Mouse (Mus musculus) neural tube, embryonic 13.5 days (tissue): Measurements from ENCODE around the gene Slc16a11. TPM values are rescaled to one million over a fixed set of nuclear protein-coding genes. Genes with fewer than 3 reads are reported as not detected.

Experiments
- ATAC-seq: fragments of 200-750 bp; cut with Nextera tagmentation; 2 replicates; pipeline ENCODE4 v1.8.0; 2017; ENCODE audit warnings: low read depth, mild to moderate bottlenecking, moderate TSS enrichment, moderate library complexity
- H3K27ac ChIP-seq: fragments of 300-500 bp; sonication (generic); replicated peaks from 2 replicates; pipeline ENCODE4 v1.5.1; 2015; ENCODE audit warnings: moderate library complexity, mild to moderate bottlenecking, inconsistent platforms
- H3K27me3 ChIP-seq: fragments of 300-500 bp; sonication (generic); 2 replicates; pipeline ENCODE4 v1.6.1; 2015; ENCODE audit warnings: mild to moderate bottlenecking, inconsistent platforms
- H3K36me3 ChIP-seq: fragments of 300-500 bp; sonication (generic); 2 replicates; pipeline ENCODE4 v1.6.1; 2015; ENCODE audit warnings: mild to moderate bottlenecking, inconsistent platforms
- H3K4me1 ChIP-seq: fragments of 300-500 bp; sonication (generic); replicated peaks from 2 replicates; pipeline ENCODE4 v1.6.1; 2015; ENCODE audit warnings: inconsistent platforms
- H3K4me2 ChIP-seq: fragments of 300-500 bp; sonication (generic); 2 replicates; pipeline ENCODE4 v1.6.1; 2015; ENCODE audit warnings: inconsistent platforms, mild to moderate bottlenecking, moderate library complexity
- H3K4me3 ChIP-seq: fragments of 300-500 bp; sonication (generic); 2 replicates; pipeline ENCODE4 v1.5.1; 2015; ENCODE audit warnings: mild to moderate bottlenecking, inconsistent platforms
- H3K9ac ChIP-seq: fragments of 300-500 bp; sonication (generic); 2 replicates; pipeline ENCODE4 v1.6.1; 2015; ENCODE audit warnings: moderate library complexity, mild to moderate bottlenecking, inconsistent platforms
- H3K9me3 ChIP-seq: fragments of 300-500 bp; sonication (generic); 2 replicates; pipeline ENCODE4 v1.6.1; 2016; ENCODE audit warnings: inconsistent platforms
- WGBS: fragments of 180-500 bp; shearing (Covaris S2); methylation state at CpG from one replicate; pipeline ENCODE4 v1.1.7; 2015; 5-methylcytosine and 5-hydroxymethylcytosine counted together
- polyA plus RNA-seq: library from polyadenylated mRNA; unstranded; fragments of >200 nt; fragmentation: Nextera tagmentation; extraction: Ambion mirVana; gene quantifications from 2 replicates; pipeline ENCODE4 v1.2.1, GENCODE M21; 2015

The Slc16a11 gene
- polyA plus RNA-seq, 1 experiment from 2014 or later: 3.4 TPM

DNA sequence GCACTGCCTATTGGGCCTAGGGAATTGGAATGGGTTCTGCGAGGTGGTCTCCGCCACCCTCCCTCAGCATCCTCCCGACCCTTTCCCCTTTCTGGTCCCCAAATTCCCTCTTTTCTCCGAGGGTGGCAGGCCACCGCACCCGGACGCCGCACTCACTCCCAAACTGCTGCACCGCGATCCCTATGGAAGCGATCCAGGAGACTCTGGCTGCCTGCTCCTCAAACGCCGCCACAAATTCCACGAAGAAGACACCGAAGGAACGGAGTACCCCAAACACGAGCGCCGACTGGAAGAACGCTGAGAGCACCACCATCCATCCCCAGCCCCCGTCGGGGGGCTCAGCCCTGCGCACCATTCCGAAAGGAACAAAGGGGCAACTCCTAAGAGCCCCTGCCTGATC lies 7.8 kb downstream of the Slc16a11 start:
- peak overlapping the region; percentile 93 for H3K27ac ChIP-seq
- H3K9ac ChIP-seq: peak overlapping the region; percentile 83
- H3K36me3 ChIP-seq: peaks cover 22% of the 10 kb centered on the region
- H3K27me3 ChIP-seq: peaks cover 51% of the 10 kb centered on the region
- 1% methylated on average over 24 of the region's 24 CpGs for WGBS
- peak overlapping the region; percentile 53 for H3K4me3 ChIP-seq
- peak overlapping the region; percentile 88 for H3K4me2 ChIP-seq
- H3K4me1 ChIP-seq: peaks cover 41% of the 10 kb centered on the region
- no peak for ATAC-seq
- H3K9me3 ChIP-seq: no peaks in the 10 kb centered on the region

GRCm38 (mm10) chr11:70220731-70221602 lies 8.4 kb downstream of the Slc16a11 start, which contains the start of gene Slc16a13:
Slc16a13 (minus strand) TSS chr11:70221064.
- Histone ChIP-seq H3K4me3 (peak within 1 kb of the TSS; percentile 53), H3K9me3 (no peaks in the 10 kb centered on the region), H3K27me3 (peaks cover 51% of the 10 kb centered on the region), H3K9ac (peak within 1 kb of the TSS; percentile 83), H3K36me3 (peaks cover 22% of the 10 kb centered on the region), H3K4me2 (peak within 1 kb of the TSS; percentile 88), H3K4me1 (peaks cover 42% of the 10 kb centered on the region), H3K27ac (peak within 1 kb of the TSS; percentile 93)
- peak; percentile 94 for ATAC-seq
- 0% methylated on average over 28 of the region's 28 CpGs for WGBS

GRCm38 (mm10) chr11:70221603-70222500 lies 9.3 kb downstream of the Slc16a11 start:
- 10% methylated on average over 14 of the region's 14 CpGs for WGBS
- H3K9me3 ChIP-seq: no peaks in the 10 kb centered on the region
- ATAC-seq: no peak
- peak overlapping the region; percentile 88 for H3K4me2 ChIP-seq
- H3K4me1 ChIP-seq: peaks cover 51% of the 10 kb centered on the region
- peaks cover 51% of the 10 kb centered on the region for H3K27me3 ChIP-seq
- peak overlapping the region; percentile 53 for H3K4me3 ChIP-seq
- H3K36me3 ChIP-seq: peaks cover 17% of the 10 kb centered on the region
- peak overlapping the region; percentile 83 for H3K9ac ChIP-seq
- peak overlapping the region; percentile 93 for H3K27ac ChIP-seq

DNA sequence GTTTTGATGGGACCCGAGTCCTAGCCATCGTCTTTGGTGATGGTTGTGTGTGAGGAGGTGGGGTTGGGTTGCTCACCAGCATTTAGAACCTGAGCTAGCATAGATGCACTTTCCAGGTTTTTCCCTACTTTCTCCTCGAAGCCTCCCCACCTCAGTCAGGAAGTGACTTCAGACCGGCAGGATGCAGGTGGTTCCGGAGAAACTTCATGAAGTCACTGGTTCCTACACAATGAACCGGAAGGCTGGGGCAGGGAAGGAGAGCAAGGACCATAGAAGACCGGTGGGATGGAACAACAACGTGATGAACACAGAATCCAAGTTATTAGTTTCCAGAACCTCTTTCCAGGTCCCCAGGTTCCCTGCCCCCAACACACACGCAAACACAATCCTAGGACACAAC lies 11.2 kb downstream of the Slc16a11 start:
- Histone ChIP-seq H3K4me2 (no peak overlapping the region), H3K4me1 (peaks cover 48% of the 10 kb centered on the region), H3K9me3 (no peaks in the 10 kb centered on the region), H3K27me3 (peaks cover 54% of the 10 kb centered on the region), H3K4me3 (no peak overlapping the region), H3K9ac (no peak overlapping the region), H3K36me3 (no peaks in the 10 kb centered on the region), H3K27ac (peak overlapping the region; percentile 34; the same call in 1 of the 2 replicates)
- 91% methylated on average over 9 of the region's 9 CpGs for WGBS
- no peak for ATAC-seq

DNA sequence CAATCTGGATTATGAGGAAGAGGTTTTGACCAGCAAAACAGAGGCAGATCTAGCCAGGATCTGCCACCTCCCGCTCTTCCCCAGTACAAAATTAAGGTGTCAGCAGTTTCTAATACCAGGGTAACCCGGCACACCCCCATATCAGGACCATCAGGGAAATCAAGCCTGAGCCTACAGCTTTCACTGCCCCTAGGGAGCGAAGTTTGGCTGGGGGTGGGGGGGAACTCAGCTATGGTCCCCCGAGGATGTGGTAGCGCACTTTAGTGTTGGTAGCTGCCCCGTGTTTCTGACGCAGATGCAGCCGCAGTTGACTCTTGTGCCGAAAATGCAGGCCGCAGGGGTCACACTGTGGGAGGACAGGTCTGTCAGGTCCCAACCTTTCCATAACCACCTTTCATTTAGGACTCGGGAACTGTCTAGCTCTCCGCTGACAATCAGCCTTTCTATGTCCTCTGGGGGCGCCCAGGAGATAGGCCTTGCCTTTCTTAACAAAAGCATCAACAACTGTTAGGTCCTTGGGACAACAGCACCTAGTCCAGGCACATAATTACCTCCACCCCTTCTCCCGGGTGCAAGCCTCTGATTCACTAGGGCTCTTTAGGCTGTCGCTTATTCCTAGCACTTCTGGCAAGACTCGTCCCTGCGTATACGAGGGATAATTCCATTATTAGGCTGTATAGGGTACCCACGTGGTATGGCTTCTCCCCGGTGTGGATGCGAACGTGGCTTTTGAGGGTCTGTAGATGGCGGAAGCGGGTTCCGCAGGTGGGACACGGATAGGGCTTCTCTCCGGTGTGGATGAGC lies 13.4 kb downstream of the Slc16a11 start:
- peaks cover 76% of the 10 kb centered on the region for H3K27me3 ChIP-seq
- H3K9ac ChIP-seq: peak overlapping the region; percentile 52
- 19% methylated on average over 27 of the region's 27 CpGs for WGBS
- peak overlapping the region; percentile 50 for H3K4me2 ChIP-seq
- no peaks in the 10 kb centered on the region for H3K36me3 ChIP-seq
- ATAC-seq: no peak
- H3K4me1 ChIP-seq: peaks cover 49% of the 10 kb centered on the region
- H3K9me3 ChIP-seq: no peaks in the 10 kb centered on the region
- peak overlapping the region; percentile 25 for H3K4me3 ChIP-seq
- 0 out of 2 replicates have a peak overlapping the region, but pooled peaks have one; percentile 9 for H3K27ac ChIP-seq

GRCm38 (mm10) chr11:70226602-70226890 lies 14.0 kb downstream of the Slc16a11 start:
- peaks cover 46% of the 10 kb centered on the region for H3K4me1 ChIP-seq
- ATAC-seq: no peak
- H3K36me3 ChIP-seq: no peaks in the 10 kb centered on the region
- peaks cover 80% of the 10 kb centered on the region for H3K27me3 ChIP-seq
- H3K9me3 ChIP-seq: no peaks in the 10 kb centered on the region
- H3K9ac ChIP-seq: peak overlapping the region; percentile 52
- H3K27ac ChIP-seq: 0 out of 2 replicates have a peak overlapping the region, but pooled peaks have one; percentile 9
- H3K4me3 ChIP-seq: peak overlapping the region; percentile 25
- 7% methylated on average over 18 of the region's 18 CpGs for WGBS
- peak overlapping the region; percentile 50 for H3K4me2 ChIP-seq

DNA sequence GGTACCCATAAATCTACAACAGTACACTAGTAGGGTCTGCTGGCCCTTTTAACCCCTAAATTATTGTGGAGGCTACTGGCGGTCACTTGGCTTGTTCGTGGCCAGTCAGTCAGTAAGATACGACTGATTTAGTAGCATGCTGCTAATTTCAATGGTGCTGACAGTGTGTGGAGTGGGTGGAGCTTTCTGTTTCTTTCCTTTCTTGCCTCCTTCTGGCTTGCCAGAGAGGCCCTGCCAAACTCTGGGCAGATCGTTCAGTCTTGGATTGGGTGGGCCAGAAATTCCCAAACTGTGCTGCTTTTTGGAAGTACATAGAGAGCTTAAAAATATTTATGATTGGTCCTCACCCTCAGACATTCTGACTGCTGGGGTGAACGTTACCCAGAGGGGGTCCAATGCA lies 14.6 kb downstream of the Slc16a11 start:
- Histone ChIP-seq H3K36me3 (no peaks in the 10 kb centered on the region), H3K4me3 (peak overlapping the region; percentile 25), H3K9ac (peak overlapping the region; percentile 52), H3K9me3 (no peaks in the 10 kb centered on the region), H3K27me3 (peaks cover 83% of the 10 kb centered on the region), H3K4me1 (peaks cover 40% of the 10 kb centered on the region), H3K27ac (no peak overlapping the region), H3K4me2 (peak overlapping the region; percentile 50)
- 24% methylated on average over 5 of the region's 5 CpGs for WGBS
- ATAC-seq: no peak

- Histone ChIP-seq H3K4me1 (peaks cover 40% of the 10 kb centered on the region), H3K27ac (no peak overlapping the region), H3K4me2 (peak overlapping the region; percentile 50), H3K27me3 (peaks cover 83% of the 10 kb centered on the region), H3K4me3 (peak overlapping the region; percentile 30; the same call in 1 of the 2 replicates), H3K36me3 (no peaks in the 10 kb centered on the region), H3K9ac (peak overlapping the region; percentile 31; the same call in 1 of the 2 replicates), H3K9me3 (no peaks in the 10 kb centered on the region)
- no peak for ATAC-seq
- 90% methylated on average over 4 of the region's 4 CpGs for WGBS
Observed at GRCm38 (mm10) chr11:70227661-70228245, 15.2 kb downstream of the Slc16a11 start.

- Histone ChIP-seq H3K36me3 (no peaks in the 10 kb centered on the region), H3K27me3 (peaks cover 78% of the 10 kb centered on the region), H3K4me3 (peak overlapping the region; percentile 30), H3K4me2 (peak overlapping the region; percentile 50), H3K27ac (peak overlapping the region; percentile 33), H3K4me1 (peaks cover 45% of the 10 kb centered on the region), H3K9me3 (no peaks in the 10 kb centered on the region), H3K9ac (peak overlapping the region; percentile 35; the same call in 1 of the 2 replicates)
- under 1% methylated on average over 19 of the region's 19 CpGs for WGBS
- peak; percentile 46; the same call in 1 of the 2 replicates for ATAC-seq
Observed at GRCm38 (mm10) chr11:70228828-70229227, 16.3 kb downstream of the Slc16a11 start.

GRCm38 (mm10) chr11:70229260-70230010 lies 16.9 kb downstream of the Slc16a11 start, which contains the start of gene Bcl6b:
Bcl6b (minus strand) TSS chr11:70229798.
- Histone ChIP-seq H3K27me3 (peaks cover 72% of the 10 kb centered on the region), H3K9ac (peak within 1 kb of the TSS; percentile 35), H3K9me3 (no peaks in the 10 kb centered on the region), H3K4me1 (peaks cover 45% of the 10 kb centered on the region), H3K4me3 (peak within 1 kb of the TSS; percentile 30), H3K36me3 (peaks cover 4% of the 10 kb centered on the region), H3K4me2 (peak within 1 kb of the TSS; percentile 50), H3K27ac (peak within 1 kb of the TSS; percentile 39)
- 3% methylated on average over 39 of the region's 39 CpGs for WGBS
- ATAC-seq: no peak
